Mouse (Mus musculus): ENCODE results near the gene Mesp1. TPM values are rescaled to one million over a fixed set of nuclear protein-coding genes. Genes with fewer than 3 reads are reported as not detected.

Mesp1 gene
- polyA plus RNA-seq, 1 experiment from 2014 or later, result not detected

- H3K27me3 ChIP-seq (ENCODE audit: insufficient read depth, low read length), result peaks cover 17% of the 10 kb centered on the region
- ATAC-seq, result peak; percentile 64
- H3K4me3 ChIP-seq (ENCODE audit: low read depth, low read length), result no peak within 1 kb of the TSS
- no peak within 1 kb of the TSS for H3K27ac ChIP-seq (ENCODE audit: low read depth)
- no peak within 1 kb of the TSS for H3K9ac ChIP-seq (replicated peaks)
- H3K4me1 ChIP-seq (ENCODE audit: insufficient read depth), result peaks cover 3% of the 10 kb centered on the region
- H3K4me2 ChIP-seq (ENCODE audit: low read depth, low read length), result peak within 1 kb of the TSS; percentile 52
- WGBS (ENCODE audit: insufficient replicate concordance), result 13% methylated on average over 67 of the region's 71 CpGs
- peak; percentile 73 for DNase-seq
- TF ChIP-seq CTCF (IDR thresholded peaks at IDR 0.05; ENCODE audit: low read depth), result no peak
- H3K9me3 ChIP-seq (ENCODE audit: low read length), result no peaks in the 10 kb centered on the region
- no peaks in the 10 kb centered on the region for H3K36me3 ChIP-seq (replicated peaks; ENCODE audit: insufficient read depth, low read length)
These were observed 17.3 kb upstream of the Mesp1 start, which contains the start of gene Mesp2 for GRCm38 (mm10) chr7:79810611-79811506. Mesp2 (plus strand) TSS chr7:79810727.

- H3K4me3 ChIP-seq (ENCODE audit: low read depth, low read length), result no peak overlapping the region
- no peak for DNase-seq
These were observed 15.0 kb upstream of the Mesp1 start for GRCm38 (mm10) chr7:79808561-79808960.

GRCm38 (mm10) chr7:79803887-79804286, 10.3 kb upstream of the Mesp1 start:
- H3K27ac ChIP-seq (ENCODE audit: low read depth), result no peak overlapping the region
- 44% methylated on average over 2 of the region's 2 CpGs for WGBS (ENCODE audit: insufficient replicate concordance)
- no peaks in the 10 kb centered on the region for H3K27me3 ChIP-seq (ENCODE audit: insufficient read depth, low read length)
- ATAC-seq (no peak), DNase-seq (peak; percentile 63)
- TF ChIP-seq EP300 (IDR thresholded peaks at IDR 0.05; ENCODE audit: low read depth), result no peak
- TF ChIP-seq CTCF (IDR thresholded peaks at IDR 0.05; ENCODE audit: low read depth), result no peak
- no peak overlapping the region for H3K4me2 ChIP-seq (ENCODE audit: low read depth, low read length)
- H3K9ac ChIP-seq (replicated peaks), result no peak overlapping the region
- no peaks in the 10 kb centered on the region for H3K9me3 ChIP-seq (ENCODE audit: low read length)
- no peaks in the 10 kb centered on the region for H3K4me1 ChIP-seq (ENCODE audit: insufficient read depth)
- no peak overlapping the region for H3K4me3 ChIP-seq (ENCODE audit: low read depth, low read length)
- H3K36me3 ChIP-seq (replicated peaks; ENCODE audit: insufficient read depth, low read length), result no peaks in the 10 kb centered on the region

More at GRCm38 (mm10) chr7:79808561-79808960, 15.0 kb upstream of the Mesp1 start:
- H3K36me3 ChIP-seq (replicated peaks; ENCODE audit: insufficient read depth, low read length), result no peaks in the 10 kb centered on the region
- no peak overlapping the region for H3K4me2 ChIP-seq (ENCODE audit: low read depth, low read length)
- peaks cover 3% of the 10 kb centered on the region for H3K4me1 ChIP-seq (ENCODE audit: insufficient read depth)
- WGBS (ENCODE audit: insufficient replicate concordance), result 72% methylated on average over 7 of the region's 7 CpGs
- TF ChIP-seq CTCF (IDR thresholded peaks at IDR 0.05; ENCODE audit: low read depth), result no peak
- TF ChIP-seq EP300 (IDR thresholded peaks at IDR 0.05; ENCODE audit: low read depth), result no peak
- peaks cover 17% of the 10 kb centered on the region for H3K27me3 ChIP-seq (ENCODE audit: insufficient read depth, low read length)
- ATAC-seq, result no peak
- H3K27ac ChIP-seq (ENCODE audit: low read depth), result no peak overlapping the region
- H3K9me3 ChIP-seq (ENCODE audit: low read length), result no peaks in the 10 kb centered on the region
- H3K9ac ChIP-seq (replicated peaks), result no peak overlapping the region

GRCm38 (mm10) chr7:79802037-79802436, 8.4 kb upstream of the Mesp1 start:
- Histone ChIP-seq H3K9me3 (ENCODE audit: low read length) (no peaks in the 10 kb centered on the region), H3K36me3 (replicated peaks; ENCODE audit: insufficient read depth, low read length) (no peaks in the 10 kb centered on the region), H3K9ac (replicated peaks) (no peak overlapping the region), H3K27me3 (ENCODE audit: insufficient read depth, low read length) (0 out of 2 replicates have a peak, but pooled peaks cover 3% of the 10 kb centered on the region), H3K4me1 (ENCODE audit: insufficient read depth) (no peaks in the 10 kb centered on the region), H3K27ac (ENCODE audit: low read depth) (no peak overlapping the region), H3K4me3 (ENCODE audit: low read depth, low read length) (no peak overlapping the region), H3K4me2 (ENCODE audit: low read depth, low read length) (no peak overlapping the region)
- ATAC-seq (no peak), DNase-seq (no peak)
- WGBS (ENCODE audit: insufficient replicate concordance), result 60% methylated on average over 5 of the region's 5 CpGs
- TF ChIP-seq CTCF (IDR thresholded peaks at IDR 0.05; ENCODE audit: low read depth) (no peak), EP300 (IDR thresholded peaks at IDR 0.05; ENCODE audit: low read depth) (no peak)

- no peak for ATAC-seq
- Histone ChIP-seq H3K36me3 (replicated peaks; ENCODE audit: insufficient read depth, low read length) (no peaks in the 10 kb centered on the region), H3K4me1 (ENCODE audit: insufficient read depth) (no peaks in the 10 kb centered on the region)
These were observed 7.8 kb upstream of the Mesp1 start for GRCm38 (mm10) chr7:79801391-79801790.

GRCm38 (mm10) chr7:79800336-79800735, 6.7 kb upstream of the Mesp1 start:
- no peak for DNase-seq
- no peak for TF ChIP-seq EP300 (IDR thresholded peaks at IDR 0.05; ENCODE audit: low read depth)
- no peak for TF ChIP-seq CTCF (IDR thresholded peaks at IDR 0.05; ENCODE audit: low read depth)
- H3K27ac ChIP-seq (ENCODE audit: low read depth), result no peak overlapping the region

More at GRCm38 (mm10) chr7:79801391-79801790, 7.8 kb upstream of the Mesp1 start:
- Histone ChIP-seq H3K4me3 (ENCODE audit: low read depth, low read length) (no peak overlapping the region), H3K9ac (replicated peaks) (no peak overlapping the region), H3K27me3 (ENCODE audit: insufficient read depth, low read length) (0 out of 2 replicates have a peak, but pooled peaks cover 3% of the 10 kb centered on the region), H3K9me3 (ENCODE audit: low read length) (no peaks in the 10 kb centered on the region), H3K4me2 (ENCODE audit: low read depth, low read length) (no peak overlapping the region), H3K27ac (ENCODE audit: low read depth) (no peak overlapping the region)
- no peak for TF ChIP-seq EP300 (IDR thresholded peaks at IDR 0.05; ENCODE audit: low read depth)
- TF ChIP-seq CTCF (IDR thresholded peaks at IDR 0.05; ENCODE audit: low read depth), result no peak
- DNase-seq, result no peak
- WGBS (ENCODE audit: insufficient replicate concordance), result 79% methylated on average over 11 of the region's 11 CpGs

More at GRCm38 (mm10) chr7:79800336-79800735, 6.7 kb upstream of the Mesp1 start:
- H3K27me3 ChIP-seq (ENCODE audit: insufficient read depth, low read length), result 0 out of 2 replicates have a peak, but pooled peaks cover 3% of the 10 kb centered on the region
- H3K4me2 ChIP-seq (ENCODE audit: low read depth, low read length), result no peak overlapping the region
- H3K9me3 ChIP-seq (ENCODE audit: low read length), result no peaks in the 10 kb centered on the region
- 76% methylated on average over 4 of the region's 4 CpGs for WGBS (ENCODE audit: insufficient replicate concordance)
- no peaks in the 10 kb centered on the region for H3K4me1 ChIP-seq (ENCODE audit: insufficient read depth)
- no peak for ATAC-seq
- no peak overlapping the region for H3K9ac ChIP-seq (replicated peaks)
- H3K4me3 ChIP-seq (ENCODE audit: low read depth, low read length), result no peak overlapping the region
- H3K36me3 ChIP-seq (replicated peaks; ENCODE audit: insufficient read depth, low read length), result no peaks in the 10 kb centered on the region
